Mouse (Mus musculus): ENCODE results near the gene Zmym1. TPM values are rescaled to one million over a fixed set of nuclear protein-coding genes. Genes with fewer than 3 reads are reported as not detected.

Gene Zmym1
- polyA plus RNA-seq, 1 experiment from 2014 or later: 22.6 TPM

DNA sequence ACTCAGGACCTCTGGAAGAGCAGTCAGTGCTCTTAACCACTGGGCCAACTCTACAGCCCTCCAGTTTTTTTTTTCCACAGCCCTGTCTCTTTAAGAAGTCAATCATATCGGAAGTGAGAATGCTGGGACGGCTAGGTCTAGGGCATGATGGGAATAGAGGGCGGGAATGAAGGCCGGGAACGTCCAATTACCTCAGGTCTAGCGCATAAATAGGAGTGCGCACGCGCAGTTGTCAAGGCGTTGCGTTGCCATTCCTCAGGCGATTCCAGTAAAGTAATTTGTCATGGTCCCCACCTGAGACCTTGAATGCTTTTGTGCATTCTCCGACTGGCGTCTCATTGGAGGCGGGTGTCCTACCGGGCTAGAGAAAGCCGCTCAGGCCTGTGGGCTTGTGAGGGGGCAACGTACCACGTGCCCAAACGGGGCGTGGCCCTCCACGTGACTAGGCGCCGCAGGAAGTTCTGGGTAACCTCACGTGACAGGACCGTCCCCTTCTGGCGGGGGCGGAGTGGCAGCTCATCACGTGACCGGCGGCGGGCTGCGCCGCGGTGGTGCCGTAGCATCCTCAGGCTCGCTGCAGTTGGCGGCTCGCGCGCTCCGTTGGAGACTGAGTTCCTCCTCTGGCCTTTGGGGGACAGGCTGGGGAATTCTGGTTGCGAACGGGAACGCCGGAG lies 16.1 kb upstream of the Zmym1 start, which contains the start of gene Zmym6:
Gene Zmym6, plus strand, starts transcription at position 509 of the 674 bp plus-strand sequence.
- peak within 1 kb of the TSS; percentile 85 for H3K27ac ChIP-seq (ENCODE audit: low read depth)
- peak; percentile 99 for DNase-seq (ENCODE audit: low spot score)
- whole genome bisulfite sequencing: under 1% methylated on average over 46 of the region's 46 CpGs
- H3K9ac ChIP-seq (ENCODE audit: low read length): peak within 1 kb of the TSS; percentile 69
- ATAC-seq (replicated peaks; ENCODE audit: low FRiP score, low TSS enrichment, low read depth): peak; percentile 95
- H3K4me2 ChIP-seq (ENCODE audit: low read length): peak within 1 kb of the TSS; percentile 75
- H3K4me1 ChIP-seq (replicated peaks; ENCODE audit: control insufficient read depth, insufficient read depth, low read length): peaks cover 8% of the 10 kb centered on the region
- no peaks in the 10 kb centered on the region for H3K27me3 ChIP-seq (replicated peaks; ENCODE audit: control insufficient read depth, insufficient read depth, low read length)
- H3K36me3 ChIP-seq (ENCODE audit: control insufficient read depth, insufficient read depth, low read length): no peaks in the 10 kb centered on the region
- H3K4me3 ChIP-seq (ENCODE audit: low read depth, low read length): peak within 1 kb of the TSS; percentile 65
- H3K9me3 ChIP-seq (ENCODE audit: control insufficient read depth, low read length): no peaks in the 10 kb centered on the region

DNA sequence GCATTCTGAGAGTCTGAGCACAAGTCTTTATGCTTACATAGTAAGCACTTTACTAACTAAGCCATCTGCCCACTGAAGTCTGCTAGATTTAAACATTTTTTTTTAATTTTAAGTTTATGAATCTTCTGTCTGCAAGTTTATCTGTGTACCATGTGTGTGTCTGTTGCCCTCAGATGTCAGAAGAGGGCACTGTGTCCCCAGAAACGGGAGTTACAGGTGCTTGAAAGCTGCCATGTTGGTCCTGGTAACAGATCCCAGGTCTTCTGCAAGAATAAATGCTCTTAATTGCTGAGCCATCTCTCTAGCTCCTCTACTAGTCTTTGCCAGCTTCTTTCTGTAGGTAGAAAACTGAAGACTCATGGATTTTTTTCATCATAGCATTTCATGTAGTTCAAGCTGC lies 14.0 kb upstream of the Zmym1 start:
- 79% methylated on average over 1 of the region's 1 CpGs for WGBS
- H3K27ac ChIP-seq (ENCODE audit: low read depth): no peak overlapping the region
- DNase-seq (ENCODE audit: low spot score) (no peak), ATAC-seq (replicated peaks; ENCODE audit: low FRiP score, low TSS enrichment, low read depth) (no peak)
- no peak overlapping the region for H3K9ac ChIP-seq (ENCODE audit: low read length)
- H3K36me3 ChIP-seq (ENCODE audit: control insufficient read depth, insufficient read depth, low read length): no peaks in the 10 kb centered on the region
- H3K27me3 ChIP-seq (replicated peaks; ENCODE audit: control insufficient read depth, insufficient read depth, low read length): no peaks in the 10 kb centered on the region
- no peaks in the 10 kb centered on the region for H3K9me3 ChIP-seq (ENCODE audit: control insufficient read depth, low read length)
- no peak overlapping the region for H3K4me3 ChIP-seq (ENCODE audit: low read depth, low read length)
- H3K4me2 ChIP-seq (ENCODE audit: low read length): no peak overlapping the region
- peaks cover 8% of the 10 kb centered on the region for H3K4me1 ChIP-seq (replicated peaks; ENCODE audit: control insufficient read depth, insufficient read depth, low read length)

DNA sequence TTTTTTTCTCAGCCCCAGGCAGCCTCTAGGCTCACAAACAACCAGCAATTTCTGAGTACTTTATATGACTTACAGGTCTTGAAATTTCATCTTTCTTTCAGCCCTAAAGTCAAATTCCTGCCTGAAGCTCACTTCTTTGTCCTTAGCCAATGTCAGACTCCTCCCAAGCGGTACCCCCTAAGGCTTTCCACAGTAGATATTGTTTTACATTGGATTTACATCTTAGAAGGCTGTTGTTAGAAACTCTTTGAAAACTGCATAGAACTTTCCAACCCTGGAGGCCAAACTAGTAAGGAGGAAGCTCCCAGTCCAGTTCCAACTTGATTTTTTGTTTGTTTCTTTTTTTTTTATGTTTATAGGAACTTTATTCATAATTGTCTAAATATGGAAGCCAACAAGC lies 3.1 kb upstream of the Zmym1 start:
- Histone ChIP-seq H3K27me3 (replicated peaks; ENCODE audit: control insufficient read depth, insufficient read depth, low read length) (no peaks in the 10 kb centered on the region), H3K9me3 (ENCODE audit: control insufficient read depth, low read length) (no peaks in the 10 kb centered on the region), H3K4me2 (ENCODE audit: low read length) (no peak overlapping the region), H3K27ac (ENCODE audit: low read depth) (no peak overlapping the region), H3K9ac (ENCODE audit: low read length) (no peak overlapping the region), H3K4me3 (ENCODE audit: low read depth, low read length) (no peak overlapping the region), H3K36me3 (ENCODE audit: control insufficient read depth, insufficient read depth, low read length) (0 out of 2 replicates have a peak, but pooled peaks cover 3% of the 10 kb centered on the region), H3K4me1 (replicated peaks; ENCODE audit: control insufficient read depth, insufficient read depth, low read length) (no peaks in the 10 kb centered on the region)
- no peak for DNase-seq (ENCODE audit: low spot score)
- ATAC-seq (replicated peaks; ENCODE audit: low FRiP score, low TSS enrichment, low read depth): no peak
- 44% methylated on average over 1 of the region's 1 CpGs for WGBS

DNA sequence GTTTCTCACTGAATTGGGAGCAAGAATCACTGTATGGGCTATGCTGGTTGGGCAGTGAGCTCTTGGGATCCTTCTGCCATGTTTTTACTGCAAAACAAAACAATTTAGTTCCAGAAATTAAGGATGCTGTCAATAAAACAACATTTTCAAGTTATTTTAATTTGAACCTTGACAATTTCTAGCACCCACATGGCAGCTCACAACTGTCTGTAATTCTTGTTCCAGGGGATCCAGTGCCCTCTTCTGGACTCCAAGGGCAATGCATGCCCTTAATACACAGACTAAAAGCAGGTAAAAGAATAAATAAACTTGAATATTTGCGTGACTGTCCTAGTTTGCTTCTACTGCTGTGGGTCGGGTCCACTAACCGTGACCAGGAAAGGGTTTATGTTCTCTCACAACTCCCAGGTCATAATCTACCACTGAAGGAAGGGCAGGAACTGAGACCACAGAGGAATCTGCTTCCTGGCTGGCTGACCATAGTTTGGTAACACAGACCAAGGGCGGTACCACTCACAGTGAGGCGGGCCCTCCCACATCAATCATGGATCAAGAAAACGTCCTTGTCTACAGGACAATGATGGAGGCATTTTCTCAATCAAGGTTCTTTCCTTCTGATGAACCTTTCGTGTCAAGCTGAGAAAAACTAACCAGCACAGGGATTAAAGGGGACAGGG lies 6.3 kb downstream of the Zmym1 start:
- 85% methylated on average over 7 of the region's 7 CpGs for WGBS
- Histone ChIP-seq H3K4me3 (ENCODE audit: low read depth, low read length) (no peak overlapping the region), H3K27me3 (replicated peaks; ENCODE audit: control insufficient read depth, insufficient read depth, low read length) (no peaks in the 10 kb centered on the region), H3K27ac (ENCODE audit: low read depth) (no peak overlapping the region), H3K4me2 (ENCODE audit: low read length) (no peak overlapping the region), H3K4me1 (replicated peaks; ENCODE audit: control insufficient read depth, insufficient read depth, low read length) (no peaks in the 10 kb centered on the region), H3K9ac (ENCODE audit: low read length) (no peak overlapping the region), H3K36me3 (ENCODE audit: control insufficient read depth, insufficient read depth, low read length) (peaks cover 67% of the 10 kb centered on the region), H3K9me3 (ENCODE audit: control insufficient read depth, low read length) (no peaks in the 10 kb centered on the region)
- ATAC-seq (replicated peaks; ENCODE audit: low FRiP score, low TSS enrichment, low read depth) (no peak), DNase-seq (ENCODE audit: low spot score) (no peak)

DNA sequence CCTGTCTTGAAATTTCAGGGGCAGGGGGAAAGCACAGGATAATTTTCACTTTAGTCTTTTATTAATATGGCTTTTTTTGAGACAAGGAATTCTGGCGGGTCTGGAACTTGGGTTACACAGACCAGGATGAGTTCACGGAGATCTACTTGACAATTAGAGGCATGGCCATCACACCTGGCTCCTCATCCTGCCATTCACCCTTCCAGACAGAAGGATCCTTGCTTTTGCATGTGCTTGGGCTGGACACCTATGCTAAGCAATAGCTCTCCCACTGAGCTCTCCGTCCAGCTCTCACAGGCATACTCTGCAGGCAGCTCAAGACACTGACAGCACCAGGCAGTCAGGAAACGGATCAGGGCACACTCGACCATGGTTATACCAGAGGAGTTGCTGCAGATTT lies 7.9 kb downstream of the Zmym1 start:
- H3K27ac ChIP-seq (ENCODE audit: low read depth): no peak overlapping the region
- H3K4me1 ChIP-seq (replicated peaks; ENCODE audit: control insufficient read depth, insufficient read depth, low read length): no peaks in the 10 kb centered on the region
- no peak overlapping the region for H3K9ac ChIP-seq (ENCODE audit: low read length)
- H3K4me3 ChIP-seq (ENCODE audit: low read depth, low read length): no peak overlapping the region
- H3K9me3 ChIP-seq (ENCODE audit: control insufficient read depth, low read length): no peaks in the 10 kb centered on the region
- H3K27me3 ChIP-seq (replicated peaks; ENCODE audit: control insufficient read depth, insufficient read depth, low read length): no peaks in the 10 kb centered on the region
- H3K4me2 ChIP-seq (ENCODE audit: low read length): no peak overlapping the region
- 93% methylated on average over 5 of the region's 5 CpGs for WGBS
- no peak for DNase-seq (ENCODE audit: low spot score)
- peaks cover 71% of the 10 kb centered on the region for H3K36me3 ChIP-seq (ENCODE audit: control insufficient read depth, insufficient read depth, low read length)
- ATAC-seq (replicated peaks; ENCODE audit: low FRiP score, low TSS enrichment, low read depth): no peak

DNA sequence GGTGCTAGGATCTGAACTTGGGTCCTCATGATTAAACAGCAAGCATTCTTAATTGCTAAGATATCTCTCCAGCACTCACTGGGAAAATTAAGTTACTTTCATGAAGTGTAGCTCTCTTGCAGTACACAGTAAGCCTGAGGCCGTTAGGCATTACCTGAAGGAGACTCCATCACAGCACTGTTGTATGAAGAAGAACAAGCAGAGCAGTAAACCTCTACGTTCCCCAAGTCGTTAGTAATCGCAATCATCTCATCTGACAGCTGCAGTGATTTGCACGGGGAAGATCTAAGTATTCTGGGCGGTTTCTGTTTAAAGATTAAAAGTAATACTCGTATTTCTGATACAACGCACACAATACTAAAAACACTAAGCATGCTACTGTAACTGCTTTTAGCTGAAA lies 9.8 kb downstream of the Zmym1 start:
- no peak for ATAC-seq (replicated peaks; ENCODE audit: low FRiP score, low TSS enrichment, low read depth)
- Histone ChIP-seq H3K4me1 (replicated peaks; ENCODE audit: control insufficient read depth, insufficient read depth, low read length) (no peaks in the 10 kb centered on the region), H3K9ac (ENCODE audit: low read length) (no peak overlapping the region), H3K27me3 (replicated peaks; ENCODE audit: control insufficient read depth, insufficient read depth, low read length) (no peaks in the 10 kb centered on the region), H3K27ac (ENCODE audit: low read depth) (no peak overlapping the region), H3K9me3 (ENCODE audit: control insufficient read depth, low read length) (no peaks in the 10 kb centered on the region), H3K4me2 (ENCODE audit: low read length) (no peak overlapping the region), H3K4me3 (ENCODE audit: low read depth, low read length) (no peak overlapping the region), H3K36me3 (ENCODE audit: control insufficient read depth, insufficient read depth, low read length) (peaks cover 79% of the 10 kb centered on the region)
- no peak for DNase-seq (ENCODE audit: low spot score)
- 82% methylated on average over 8 of the region's 8 CpGs for WGBS

DNA sequence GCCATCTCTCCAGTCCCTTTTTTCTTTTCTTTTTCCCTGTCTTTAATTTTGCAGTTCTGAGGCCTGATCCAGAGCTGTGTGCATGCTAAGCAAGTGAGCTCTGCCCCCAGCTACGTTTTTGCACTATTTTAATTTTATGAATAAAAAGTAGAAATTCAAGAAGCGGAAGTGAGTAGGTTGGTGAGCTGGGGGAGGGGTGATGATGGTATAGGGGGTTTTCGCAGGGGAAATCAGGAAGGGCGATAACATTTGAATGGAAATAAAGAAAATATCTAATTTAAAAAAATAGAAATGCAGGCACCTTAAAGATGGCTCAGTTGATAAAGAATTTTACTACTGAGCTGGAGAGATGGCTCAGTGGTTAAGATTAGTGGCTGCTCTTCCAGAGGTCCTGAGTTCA lies 17.4 kb downstream of the Zmym1 start:
- peaks cover 84% of the 10 kb centered on the region for H3K36me3 ChIP-seq (ENCODE audit: control insufficient read depth, insufficient read depth, low read length)
- no peak overlapping the region for H3K4me2 ChIP-seq (ENCODE audit: low read length)
- no peaks in the 10 kb centered on the region for H3K4me1 ChIP-seq (replicated peaks; ENCODE audit: control insufficient read depth, insufficient read depth, low read length)
- no peak overlapping the region for H3K27ac ChIP-seq (ENCODE audit: low read depth)
- H3K9me3 ChIP-seq (ENCODE audit: control insufficient read depth, low read length): no peaks in the 10 kb centered on the region
- H3K9ac ChIP-seq (ENCODE audit: low read length): no peak overlapping the region
- no peak overlapping the region for H3K4me3 ChIP-seq (ENCODE audit: low read depth, low read length)
- ATAC-seq (replicated peaks; ENCODE audit: low FRiP score, low TSS enrichment, low read depth) (no peak), DNase-seq (ENCODE audit: low spot score) (no peak)
- no peaks in the 10 kb centered on the region for H3K27me3 ChIP-seq (replicated peaks; ENCODE audit: control insufficient read depth, insufficient read depth, low read length)
- WGBS: 91% methylated on average over 4 of the region's 4 CpGs

DNA sequence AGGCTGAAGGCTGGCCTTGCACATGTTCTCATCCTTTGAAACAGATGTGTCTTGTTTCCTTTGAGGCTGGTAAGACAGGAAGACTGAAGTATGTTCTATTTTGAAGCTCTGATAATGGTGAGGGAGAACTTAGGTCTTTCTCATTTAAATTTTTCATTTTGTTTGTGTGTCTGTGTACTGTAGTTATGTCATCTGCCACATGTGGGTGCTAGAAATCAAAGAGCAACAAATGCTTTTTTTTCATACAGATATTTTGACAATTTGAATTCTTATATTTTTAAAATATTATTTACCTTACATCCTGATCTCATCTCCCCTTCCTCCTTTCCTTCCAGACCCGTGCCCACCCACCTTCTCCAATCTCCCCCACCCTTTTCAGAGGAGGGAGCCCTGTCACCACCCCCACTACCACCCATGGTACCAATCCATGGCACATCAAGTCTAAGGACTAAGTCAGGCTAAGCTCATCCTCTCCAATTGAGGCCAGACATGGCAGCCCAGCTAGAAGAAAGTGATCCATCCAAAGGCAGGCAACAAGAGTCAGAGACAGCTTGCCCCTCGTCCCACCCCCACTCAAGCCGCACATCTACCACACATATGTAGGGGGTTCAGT lies 21.0 kb downstream of the Zmym1 start:
- Histone ChIP-seq H3K36me3 (ENCODE audit: control insufficient read depth, insufficient read depth, low read length) (peaks cover 86% of the 10 kb centered on the region), H3K4me2 (ENCODE audit: low read length) (no peak overlapping the region), H3K9ac (ENCODE audit: low read length) (no peak overlapping the region), H3K9me3 (ENCODE audit: control insufficient read depth, low read length) (no peaks in the 10 kb centered on the region), H3K4me1 (replicated peaks; ENCODE audit: control insufficient read depth, insufficient read depth, low read length) (no peaks in the 10 kb centered on the region), H3K27me3 (replicated peaks; ENCODE audit: control insufficient read depth, insufficient read depth, low read length) (no peaks in the 10 kb centered on the region), H3K27ac (ENCODE audit: low read depth) (no peak overlapping the region), H3K4me3 (ENCODE audit: low read depth, low read length) (no peak overlapping the region)
- DNase-seq (ENCODE audit: low spot score): no peak
- peak; percentile 25; the same call in 1 of the 2 replicates for ATAC-seq (replicated peaks; ENCODE audit: low FRiP score, low TSS enrichment, low read depth)
- WGBS: 70% methylated on average over 3 of the region's 3 CpGs
